Mouse (Mus musculus) adrenal gland, postnatal 10 days (tissue): Measurements from ENCODE around the gene Gm10912. TPM values are rescaled to one million over a fixed set of nuclear protein-coding genes. Genes with fewer than 3 reads are reported as not detected.
A peak's percentile ranks its signal among the peaks of the same experiment; 100 is the strongest.
"Not testable (repeated sequence)": the region's sequence is repeated elsewhere in the genome, so short reads cannot be mapped to it uniquely, and the experiment has no call there.

Source experiments
- DNase-seq: peaks from one replicate; pipeline ENCODE4 v3.0.0; 2021; ENCODE audit warnings: mixed read lengths
- long read RNA-seq, 2 experiments: library from polyadenylated mRNA; stranded (forward); transcript quantifications; one replicate each; pipeline ENCODE4 v2.0.0; 2021
- total RNA-seq, 2 experiments: library from RNA; stranded (reverse); gene quantifications; 2 replicates each; pipeline ENCODE4 v1.2.3; 2021

Gene Gm10912
- under 1 TPM; 0.15 to 0.30 TPM for total RNA-seq
- long read RNA-seq, experiment 1, result 0 reads
- long read RNA-seq, experiment 2, result 0 reads

- not testable (repeated sequence) for DNase-seq
Observed at GRCm38 (mm10) chr2:104065526-104065925, at the start of gene Gm10912. Gene Gm10912, plus strand, starts transcription at chr2:104065826.

GRCm38 (mm10) chr2:104023096-104023495, 42.5 kb upstream of the Gm10912 start:
- no peak for DNase-seq

GRCm38 (mm10) chr2:104024656-104025055, 41.0 kb upstream of the Gm10912 start:
- DNase-seq, result no peak

- peak; percentile 96 for DNase-seq
Observed at GRCm38 (mm10) chr2:104027458-104028138, 38.0 kb upstream of the Gm10912 start, which contains the start of gene Fbxo3. Gene Fbxo3, plus strand, starts transcription at chr2:104027721.

- DNase-seq, result no peak
Observed at GRCm38 (mm10) chr2:104028139-104028723, 37.4 kb upstream of the Gm10912 start, which contains the start of gene 4931422A03Rik. Gene 4931422A03Rik, minus strand, starts transcription at chr2:104028361.

GRCm38 (mm10) chr2:104029074-104029473, 36.6 kb upstream of the Gm10912 start:
- DNase-seq, result no peak

- no peak for DNase-seq
Observed at GRCm38 (mm10) chr2:104030381-104030780, 35.2 kb upstream of the Gm10912 start.

- no peak for DNase-seq
Observed at GRCm38 (mm10) chr2:104032056-104032455, 33.6 kb upstream of the Gm10912 start.

GRCm38 (mm10) chr2:104034832-104035472, 30.7 kb upstream of the Gm10912 start:
- DNase-seq, result peak; percentile 80

GRCm38 (mm10) chr2:104035595-104035994, 30.0 kb upstream of the Gm10912 start:
- no peak for DNase-seq

GRCm38 (mm10) chr2:104036316-104036715, 29.3 kb upstream of the Gm10912 start:
- DNase-seq, result no peak

GRCm38 (mm10) chr2:104038236-104038635, 27.4 kb upstream of the Gm10912 start:
- DNase-seq, result no peak

- DNase-seq, result peak; percentile 63
Observed at GRCm38 (mm10) chr2:104041632-104042031, 24.0 kb upstream of the Gm10912 start.

GRCm38 (mm10) chr2:104042766-104043165, 22.9 kb upstream of the Gm10912 start:
- DNase-seq, result no peak

GRCm38 (mm10) chr2:104043624-104044478, 21.8 kb upstream of the Gm10912 start:
- no peak for DNase-seq

GRCm38 (mm10) chr2:104044479-104045080, 21.0 kb upstream of the Gm10912 start:
- peak; percentile 63 for DNase-seq

- DNase-seq, result no peak
Observed at GRCm38 (mm10) chr2:104058381-104058780, 7.2 kb upstream of the Gm10912 start.

- DNase-seq, result no peak
Observed at GRCm38 (mm10) chr2:104058954-104059353, 6.7 kb upstream of the Gm10912 start.

- no peak for DNase-seq
Observed at GRCm38 (mm10) chr2:104059786-104060185, 5.8 kb upstream of the Gm10912 start.

GRCm38 (mm10) chr2:104060996-104061395, 4.6 kb upstream of the Gm10912 start:
- DNase-seq, result no peak

- no peak for DNase-seq
Observed at GRCm38 (mm10) chr2:104062665-104063064, 3.0 kb upstream of the Gm10912 start.

GRCm38 (mm10) chr2:104064152-104064551, 1.5 kb upstream of the Gm10912 start:
- no peak for DNase-seq
